Mouse (Mus musculus) CD4-positive naive resting alpha-beta T cell, adult 57 days (primary cell): ENCODE results near the gene Mical3. TPM values are rescaled to one million over a fixed set of nuclear protein-coding genes. Genes with fewer than 3 reads are reported as not detected.

Experiments
- total RNA-seq: library from RNA; stranded (reverse); gene quantifications from one replicate; pipeline ENCODE4 v1.2.4, GENCODE M21; 2023

Gene Mical3
- total RNA-seq, result 42.6 TPM

GRCm38 (mm10) chr6:121130773-121131172, at the start of gene Mical3:
TSS of gene Mical3 (minus strand) at chr6:121130999.

GRCm38 (mm10) chr6:120916074-120916971, 214.5 kb downstream of the Mical3 start, which contains the start of gene Bid:
TSS of gene Bid (minus strand) at chr6:120916853.

Other genes with a start within 250 kb of the Mical3 start
- 16.9 TPM for gene Bid, start 214.1 kb downstream of the Mical3 start, total RNA-seq
- gene Pex26, start 52.7 kb upstream of the Mical3 start, total RNA-seq, result 10.3 TPM
- gene Tuba8, start 79.7 kb upstream of the Mical3 start, total RNA-seq, result not detected
- 18.5 TPM for gene Usp18, start 114.9 kb upstream of the Mical3 start, total RNA-seq
- not detected for gene Slc6a13, start 169.2 kb upstream of the Mical3 start, total RNA-seq
- not detected for gene Slc6a12, start 212.1 kb upstream of the Mical3 start, total RNA-seq